Mouse (Mus musculus) A20 (cell line): ENCODE measurements around the gene Dbnl.

Experiments used
- DNase-seq: peaks from one replicate; pipeline ENCODE4 v3.0.0-alpha.2; 2011; ENCODE audit warnings: low read depth, low spot score

Gene Dbnl

GRCm38 (mm10) chr11:5788056-5789014 is at the start of gene Dbnl:
Dbnl (plus strand) TSS chr11:5788488.
- DNase-seq: peak; percentile 99

- DNase-seq: no peak
These were observed 49.2 kb upstream of the Dbnl start for GRCm38 (mm10) chr11:5738888-5739632.

GRCm38 (mm10) chr11:5739846-5740245 is 48.4 kb upstream of the Dbnl start:
- peak; percentile 35 for DNase-seq

- peak; percentile 69 for DNase-seq
These were observed 47.7 kb upstream of the Dbnl start for GRCm38 (mm10) chr11:5740599-5740964.

DNA sequence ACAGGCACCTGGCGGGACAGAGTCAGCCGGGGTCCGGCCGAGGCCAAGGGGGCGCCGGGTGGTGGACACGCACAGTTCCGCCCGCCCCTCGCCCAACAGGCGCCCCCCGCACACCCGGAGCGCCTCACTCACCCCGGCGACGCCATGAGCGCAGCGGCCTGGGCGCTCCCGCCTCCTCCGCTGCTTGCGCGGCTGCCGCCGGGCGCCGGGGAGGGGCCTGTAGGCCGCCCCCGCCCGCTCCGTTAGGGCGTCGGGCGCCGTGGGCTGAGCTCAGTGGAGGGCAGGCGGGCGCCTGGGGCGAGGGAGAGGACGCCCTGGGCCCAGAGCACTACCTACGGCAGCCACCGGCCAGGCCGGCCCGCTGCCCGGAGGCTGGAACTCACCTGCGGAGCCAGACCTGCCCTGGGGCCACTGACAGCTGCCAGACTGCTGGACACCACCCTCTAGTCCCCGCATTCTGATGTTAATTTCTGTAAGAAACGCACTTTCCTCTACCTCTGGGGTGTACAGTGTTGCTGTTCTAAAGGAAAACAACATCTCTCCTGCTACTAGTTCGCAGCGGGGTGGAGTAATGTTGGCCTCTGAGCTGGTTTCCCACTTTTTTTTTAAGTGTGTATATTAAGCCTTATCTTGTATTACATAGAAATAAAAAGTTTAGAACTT is 47.2 kb upstream of the Dbnl start:
- peak; percentile 87 for DNase-seq

DNA sequence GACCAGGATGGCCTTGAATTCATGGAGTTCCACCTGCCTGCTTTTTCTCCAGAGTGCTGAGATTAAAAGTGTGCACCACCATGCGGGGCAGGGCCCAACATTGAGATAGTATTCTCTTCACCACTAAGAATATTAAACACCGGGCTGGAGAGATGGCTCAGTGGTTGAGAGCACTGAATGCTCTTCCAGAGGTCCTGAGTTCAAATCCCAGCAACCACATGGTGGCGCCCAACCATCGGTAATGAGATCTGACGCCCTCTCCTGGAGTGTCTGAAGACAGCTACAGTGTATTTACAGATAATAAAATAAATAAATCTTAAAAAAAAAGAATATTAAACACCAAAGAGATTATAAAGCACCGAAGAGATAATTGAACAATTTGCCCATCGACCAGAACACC is 46.2 kb upstream of the Dbnl start:
- peak; percentile 69 for DNase-seq

DNA sequence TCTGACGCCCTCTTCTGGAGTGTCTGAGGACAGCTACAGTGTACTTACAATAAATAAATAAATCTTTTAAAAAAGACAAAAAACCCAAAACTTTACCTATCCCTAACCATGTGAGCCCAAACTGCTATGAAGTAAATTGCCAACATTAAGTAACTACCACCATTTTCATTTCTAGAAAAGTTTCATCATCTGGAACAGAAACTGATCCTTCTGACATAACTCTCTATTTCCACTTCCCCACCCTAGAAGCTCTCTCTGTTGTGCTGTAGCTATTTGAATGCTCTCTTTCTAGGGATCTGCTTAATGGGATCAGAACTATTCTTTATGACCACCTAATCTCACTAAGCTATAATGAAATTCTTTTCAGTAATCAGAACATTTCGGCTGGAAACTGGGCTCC is 43.3 kb upstream of the Dbnl start:
- no peak for DNase-seq

GRCm38 (mm10) chr11:5753755-5754154 is 34.5 kb upstream of the Dbnl start:
- DNase-seq: no peak

DNA sequence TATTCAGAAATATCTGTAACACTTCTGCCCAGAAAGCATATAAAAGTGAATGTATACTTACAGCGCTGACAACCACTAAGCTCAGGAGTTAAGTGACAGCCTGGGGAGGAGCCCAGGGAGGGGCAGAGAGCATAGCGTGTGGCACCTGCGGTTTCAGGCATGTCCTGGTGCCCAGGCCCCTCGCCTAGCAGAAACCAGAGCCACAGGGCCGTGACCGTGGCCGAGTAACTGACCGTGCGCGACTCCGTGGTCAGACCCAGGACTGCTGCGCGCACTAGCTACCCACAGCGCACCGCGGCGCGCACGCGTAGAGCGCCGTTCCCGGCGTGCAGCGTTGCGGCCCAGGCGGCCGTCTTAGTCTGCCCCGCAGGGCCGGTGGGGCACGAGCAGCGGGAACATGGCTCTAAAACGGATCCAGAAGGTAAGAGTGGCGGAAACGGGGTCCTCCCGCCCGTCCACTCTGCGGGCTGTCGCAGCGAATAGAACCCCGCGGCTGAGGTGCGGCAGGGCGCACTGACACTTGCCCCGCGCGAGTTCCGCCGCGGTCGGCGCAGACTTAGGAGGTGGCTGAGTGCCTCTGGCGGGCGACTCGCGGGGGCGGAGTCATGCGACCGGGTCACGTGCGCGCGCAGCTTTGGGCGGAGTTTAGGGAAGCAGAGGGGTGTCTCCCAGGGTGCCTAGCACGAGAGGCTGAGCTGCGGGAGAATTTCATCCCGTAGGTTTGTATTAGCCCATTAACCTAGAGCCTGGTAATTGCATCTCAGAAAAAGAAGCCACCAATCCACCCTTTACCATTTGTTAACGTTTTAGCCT is 26.3 kb upstream of the Dbnl start, which contains the start of gene Urgcp:
Gene Urgcp (minus strand): TSS at position 557 of the 813 bp plus-strand sequence.
- DNase-seq: peak; percentile 97

DNA sequence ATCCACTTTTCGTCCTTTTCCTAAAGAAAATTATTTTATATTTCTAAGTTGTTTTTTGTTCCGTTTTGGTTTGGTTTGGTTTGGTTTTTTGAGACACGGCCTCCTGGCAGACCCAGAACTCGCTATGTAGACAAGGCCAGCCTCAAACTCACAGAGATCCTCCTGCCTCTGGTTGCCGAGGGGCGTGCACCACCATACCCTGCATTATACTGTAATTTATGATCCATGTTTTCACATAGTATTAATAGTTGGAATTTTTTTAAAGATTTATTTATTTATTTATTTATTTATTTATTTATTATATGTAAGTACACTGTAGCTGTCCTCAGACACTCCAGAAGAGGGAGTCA is 25.7 kb upstream of the Dbnl start:
- DNase-seq: no peak

DNA sequence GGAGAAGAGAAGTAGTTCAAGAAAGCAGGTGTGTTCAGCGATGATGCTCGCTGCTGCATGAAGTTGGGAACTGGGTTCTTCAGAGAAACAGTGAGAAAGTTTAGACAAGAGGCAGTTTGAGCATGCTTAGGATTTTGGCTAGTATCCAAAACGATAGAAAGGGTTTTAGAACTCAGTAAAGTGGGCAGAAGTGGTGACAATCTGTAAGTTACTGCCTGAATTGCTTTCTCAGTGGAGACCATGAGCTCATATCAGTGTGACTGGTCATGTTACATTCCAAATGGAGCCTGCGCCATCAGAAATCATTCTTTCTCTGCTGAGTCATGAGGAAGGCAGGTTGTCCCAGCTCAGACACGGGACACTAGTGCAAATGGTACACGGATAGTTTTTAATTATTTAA is 22.3 kb upstream of the Dbnl start:
- DNase-seq: no peak

DNA sequence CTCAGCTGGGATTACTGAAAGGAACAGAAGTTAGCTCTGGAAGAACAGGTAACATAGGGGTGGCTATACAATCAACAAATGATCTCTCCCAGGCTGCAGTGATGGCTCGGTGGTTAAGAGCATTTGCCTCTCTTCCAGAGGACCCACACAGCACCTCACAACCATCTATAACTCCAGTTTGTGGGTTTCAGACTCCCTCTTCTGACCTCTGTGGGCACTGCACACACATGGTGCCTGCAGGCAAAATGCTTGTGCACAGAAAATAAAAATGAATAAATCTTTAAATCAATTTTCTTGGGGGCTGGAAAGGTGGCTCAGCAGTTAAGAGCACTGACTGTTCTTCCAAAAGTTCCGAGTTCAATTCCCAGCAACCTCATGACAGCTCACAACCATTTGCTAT is 9.8 kb upstream of the Dbnl start:
- peak; percentile 42 for DNase-seq

GRCm38 (mm10) chr11:5780035-5780499 is 8.2 kb upstream of the Dbnl start:
- no peak for DNase-seq

GRCm38 (mm10) chr11:5782199-5782944 is 5.9 kb upstream of the Dbnl start:
- no peak for DNase-seq

DNA sequence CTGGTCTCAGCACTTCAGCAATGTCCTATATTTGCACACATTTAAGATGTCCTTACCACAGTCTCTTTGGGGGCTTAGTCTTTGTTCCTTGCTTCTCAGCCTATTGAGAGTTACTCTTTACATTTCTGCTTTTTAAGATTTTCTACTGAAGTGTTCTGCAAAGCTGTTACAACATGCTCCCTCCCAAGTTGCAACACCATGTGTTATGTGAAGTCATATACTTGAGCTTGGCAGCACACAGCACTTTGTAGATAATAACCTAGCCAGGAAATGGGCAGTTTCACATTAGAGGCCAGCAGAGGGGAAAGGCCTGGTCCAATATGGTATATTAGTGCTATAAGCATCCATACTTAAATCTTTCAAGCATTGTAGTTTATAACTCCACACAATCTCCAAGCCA is 2.6 kb upstream of the Dbnl start:
- no peak for DNase-seq

DNA sequence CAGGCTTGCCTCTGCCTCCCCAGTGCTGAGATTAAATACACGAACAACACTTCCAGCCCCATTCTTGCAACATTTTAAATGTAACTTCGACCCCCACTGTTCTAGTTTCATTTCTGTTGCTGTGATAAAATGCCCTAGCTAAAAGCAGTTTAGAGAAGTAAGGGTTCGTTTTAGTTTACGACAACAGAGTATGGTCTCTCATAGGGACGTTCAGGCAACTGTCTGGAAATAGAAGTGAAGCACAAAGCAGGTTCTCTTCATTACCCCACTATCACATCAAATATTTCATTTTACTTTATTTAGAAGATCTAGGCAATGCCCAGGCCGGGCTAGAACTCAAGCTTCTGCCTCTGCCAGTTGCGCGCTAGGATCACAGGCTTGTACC is 625 bp upstream of the Dbnl start:
- DNase-seq: peak; percentile 28

GRCm38 (mm10) chr11:5789071-5789753 is 924 bp downstream of the Dbnl start:
- peak; percentile 84 for DNase-seq

DNA sequence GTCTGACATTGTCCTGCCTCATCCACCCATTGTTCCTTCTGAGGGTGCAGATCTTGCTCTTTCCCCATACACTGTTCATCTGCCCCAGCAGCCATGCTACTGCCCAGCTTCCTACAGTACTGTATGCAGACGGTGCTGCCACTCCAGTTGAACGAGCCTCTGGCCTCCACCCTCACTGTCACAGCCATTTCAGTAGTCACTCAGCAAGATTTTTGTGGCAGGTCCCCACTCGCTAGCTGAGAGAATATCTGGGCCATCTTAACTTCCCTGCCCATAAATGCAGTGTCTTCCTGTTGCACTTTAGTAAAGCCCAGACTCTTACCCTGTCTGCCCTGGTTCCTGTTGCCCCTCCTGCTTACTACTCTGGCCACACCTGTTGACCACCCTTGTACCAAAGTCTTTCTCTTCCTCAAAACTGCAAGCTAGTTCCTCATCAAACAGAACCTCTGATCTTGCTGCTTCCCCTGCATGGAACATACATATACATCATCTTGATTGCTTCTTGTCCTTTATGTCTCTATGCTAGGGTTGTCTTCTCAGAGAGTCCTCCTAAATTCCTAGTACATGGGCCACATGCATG is 1.6 kb downstream of the Dbnl start:
- peak; percentile 88 for DNase-seq

DNA sequence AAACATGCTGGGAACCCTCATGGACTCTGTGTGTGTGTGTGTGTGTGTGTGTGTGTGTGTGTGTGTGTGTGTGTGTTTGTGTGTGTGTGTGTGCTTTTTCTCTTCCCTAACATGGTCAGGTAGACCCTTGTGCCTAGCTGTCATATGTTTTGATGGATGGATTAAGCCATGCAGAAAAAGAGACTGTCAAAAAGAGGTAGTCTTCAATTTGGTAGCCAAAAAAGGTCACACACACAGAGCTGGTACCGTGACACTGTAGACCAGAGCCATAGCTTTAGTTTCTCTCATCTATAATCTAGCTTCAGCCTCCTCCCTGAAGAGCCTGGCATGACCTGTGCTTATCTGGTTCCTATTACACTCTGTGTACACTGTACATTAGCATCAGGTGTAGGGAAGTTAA is 2.1 kb downstream of the Dbnl start:
- peak; percentile 77 for DNase-seq

DNA sequence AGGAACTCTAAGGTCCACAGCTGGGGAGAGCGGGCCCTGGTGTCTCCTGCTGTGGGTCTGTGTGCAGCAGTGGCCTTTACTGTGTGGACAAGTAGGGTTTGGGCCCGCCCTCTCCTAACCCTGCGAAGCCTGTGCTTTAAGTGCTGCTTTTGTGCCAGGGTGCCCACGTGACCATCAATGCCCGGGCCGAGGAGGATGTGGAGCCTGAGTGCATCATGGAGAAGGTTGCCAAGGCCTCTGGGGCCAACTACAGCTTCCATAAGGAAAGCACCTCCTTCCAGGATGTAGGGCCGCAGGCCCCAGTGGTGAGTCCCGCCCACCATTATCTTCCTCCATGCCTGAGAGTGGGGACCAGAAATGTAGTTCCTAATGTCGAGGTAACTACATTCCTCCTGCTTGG is 7.0 kb downstream of the Dbnl start:
- DNase-seq: no peak
